Mouse (Mus musculus) heart, postnatal 25 days (tissue): ENCODE results near the gene Obox8. TPM values are rescaled to one million over a fixed set of nuclear protein-coding genes. Genes with fewer than 3 reads are reported as not detected.

ENCODE experiments used
- DNase-seq: peaks from one replicate; pipeline ENCODE4 v3.0.0; 2022; ENCODE audit warnings: low spot score
- intact Hi-C: fragments of 180-260 bp; cut with DNase I; formaldehyde crosslinking; loops from one replicate; pipeline ENCODE4 v1.15.1; 2025
- total RNA-seq, 2 experiments: library from RNA; stranded (reverse); gene quantifications; 2 replicates each; pipeline ENCODE4 v1.2.3; 2021

Gene Obox8
- not detected for total RNA-seq

DNA sequence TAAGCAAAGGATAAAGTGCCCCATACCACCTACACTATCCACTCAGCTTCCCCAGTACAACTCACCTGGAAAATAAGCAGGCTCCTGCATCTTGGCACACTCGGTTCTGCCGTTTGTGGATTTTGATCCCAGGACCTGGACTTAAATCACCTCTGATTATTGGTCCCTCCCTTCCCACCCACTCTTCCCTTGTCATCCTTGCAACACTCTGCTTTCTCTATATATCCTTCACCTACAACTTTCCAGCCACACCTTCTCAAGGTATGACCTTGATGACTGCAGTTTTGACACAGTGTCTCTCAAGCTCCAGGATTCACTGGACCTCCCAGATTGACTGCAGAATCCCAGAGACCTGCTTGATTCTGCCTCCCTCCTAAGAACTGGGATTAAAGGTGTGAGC is at the start of gene Obox8:
Gene Obox8, minus strand, starts transcription at position 101 of the 400 bp plus-strand sequence.
- no peak for DNase-seq
- intact Hi-C loops: no loop called here

DNA sequence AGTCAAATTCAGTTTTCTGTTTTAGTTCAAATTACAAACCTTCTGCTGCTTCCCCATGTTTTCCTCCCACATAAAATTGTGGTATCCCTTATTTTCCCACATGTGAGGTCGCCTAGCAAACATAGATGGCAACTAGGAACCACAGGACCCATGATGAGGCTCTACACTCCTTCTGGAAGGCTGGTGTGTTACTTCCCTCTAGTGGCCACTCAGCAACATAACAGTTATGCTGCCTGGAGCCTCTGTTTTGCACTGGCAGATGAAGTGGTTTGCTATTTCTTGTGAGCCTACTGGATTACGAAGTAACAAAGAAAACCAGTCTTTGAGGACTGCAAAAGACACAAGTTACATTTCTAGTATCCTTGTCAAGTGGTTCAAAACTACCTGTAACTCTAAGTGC is 16.1 kb downstream of the Obox8 start:
- intact Hi-C loops: loop anchor here (5.0 kb wide), 1 partner anchor 1030 kb away; no protein-coding TSS in a partner anchor
- no peak for DNase-seq

DNA sequence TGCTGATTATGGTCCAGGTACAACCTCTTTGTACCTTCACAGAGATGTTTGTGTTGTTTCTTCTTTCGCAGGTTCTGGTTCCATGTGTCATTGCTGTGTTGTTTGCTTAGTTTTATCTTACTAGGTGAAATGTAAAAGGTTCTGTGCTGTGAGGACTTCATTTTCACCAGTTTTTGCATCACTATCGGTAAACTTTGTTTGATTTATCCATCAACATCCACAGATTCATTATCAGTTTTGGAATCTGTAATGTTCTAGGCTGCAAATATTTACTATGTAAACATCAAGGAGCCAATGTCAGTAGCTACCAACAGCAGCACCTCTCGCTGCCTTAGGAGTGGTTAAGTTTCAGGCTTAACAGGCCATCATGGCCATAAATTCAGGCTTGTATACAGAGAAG is 24.7 kb downstream of the Obox8 start:
- intact Hi-C loops: no loop called here
- DNase-seq: no peak

DNA sequence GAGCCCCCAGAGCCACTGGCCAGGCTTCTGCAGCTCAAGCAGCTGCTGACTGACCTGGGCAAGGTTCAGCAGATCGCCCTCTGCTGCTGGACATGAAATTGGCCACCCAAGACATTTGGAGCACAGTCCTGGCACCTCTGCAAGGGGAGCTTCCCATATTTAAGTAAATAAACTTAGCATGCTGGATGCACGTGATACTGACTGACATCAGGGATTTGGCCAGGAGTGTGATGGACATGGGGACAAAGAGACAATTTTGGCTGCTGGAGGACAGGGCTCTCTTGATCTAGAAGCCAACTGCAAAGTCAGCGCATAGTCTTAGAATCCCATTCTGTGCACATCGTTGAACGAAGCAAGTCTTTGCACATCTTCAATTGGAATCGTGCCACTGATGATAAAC is 25.8 kb downstream of the Obox8 start:
- intact Hi-C loops: no loop called here
- no peak for DNase-seq

Other genes with a start within 250 kb of the Obox8 start
- gene Sult2a3, start 210.5 kb downstream of the Obox8 start, total RNA-seq: not detected
- gene Sult2a6, start 78.7 kb downstream of the Obox8 start, total RNA-seq: not detected
- not detected for gene Sult2a8, start 113.2 kb upstream of the Obox8 start, total RNA-seq
- gene Sult2a7, start 160.7 kb upstream of the Obox8 start, total RNA-seq: not detected
- under 1 TPM; 0.10 to 0.11 TPM for gene Vmn1r90, start 229.9 kb upstream of the Obox8 start, total RNA-seq